Mouse (Mus musculus) embryonic facial prominence, embryonic 11.5 days (tissue): ENCODE data around the gene Gm49387. TPM values are rescaled to one million over a fixed set of nuclear protein-coding genes. Genes with fewer than 3 reads are reported as not detected.
"Not testable (repeated sequence)": the region's sequence is repeated elsewhere in the genome, so short reads cannot be mapped to it uniquely, and the experiment has no call there.

Source experiments
- ATAC-seq: fragments of 200-750 bp; cut with Nextera tagmentation; replicated peaks from 2 replicates; pipeline ENCODE4 v1.8.0; 2017; ENCODE audit warnings: low read depth; ENCODE audit not compliant: insufficient number of reproducible peaks, low FRiP score, low TSS enrichment
- DNase-seq: peaks from one replicate; pipeline ENCODE4 v3.0.0-alpha.2; 2015; ENCODE audit warnings: low spot score
- H3K27ac ChIP-seq: fragments of 300-500 bp; sonication (generic); replicated peaks from 2 replicates; pipeline ENCODE4 v1.5.1; 2014; ENCODE audit warnings: mild to moderate bottlenecking, low read depth, low read length, control low read depth
- H3K27me3 ChIP-seq: fragments of 300-500 bp; sonication (generic); 2 replicates; pipeline ENCODE4 v1.6.1; 2014; ENCODE audit warnings: mild to moderate bottlenecking, low read length, moderate library complexity, mixed read lengths; ENCODE audit not compliant: control insufficient read depth, insufficient read depth
- H3K36me3 ChIP-seq: fragments of 300-500 bp; sonication (generic); replicated peaks from 2 replicates; pipeline ENCODE4 v1.6.1; 2014; ENCODE audit warnings: low read depth, mild to moderate bottlenecking, low read length, moderate library complexity, mixed read lengths; ENCODE audit not compliant: control insufficient read depth, insufficient read depth
- H3K4me1 ChIP-seq: fragments of 300-500 bp; sonication (generic); 2 replicates; pipeline ENCODE4 v1.6.1; 2014; ENCODE audit warnings: low read length, mixed read lengths; ENCODE audit not compliant: control insufficient read depth, insufficient read depth
- H3K4me2 ChIP-seq: fragments of 300-500 bp; sonication (generic); 2 replicates; pipeline ENCODE4 v1.6.1; 2014; ENCODE audit warnings: low read depth, mild to moderate bottlenecking, control low read depth, low read length, moderate library complexity
- H3K4me3 ChIP-seq: fragments of 300-500 bp; sonication (generic); 2 replicates; pipeline ENCODE4 v1.5.1; 2014; ENCODE audit warnings: low read depth, low read length, control low read depth
- H3K9ac ChIP-seq: fragments of 300-500 bp; sonication (generic); replicated peaks from 2 replicates; pipeline ENCODE4 v1.6.1; 2014; ENCODE audit warnings: mild to moderate bottlenecking, control low read depth, low read length
- H3K9me3 ChIP-seq: fragments of 300-500 bp; sonication (generic); replicated peaks from 2 replicates; pipeline ENCODE4 v1.6.1; 2016; ENCODE audit warnings: mild to moderate bottlenecking, low read length, inconsistent platforms, mixed read lengths; ENCODE audit not compliant: control insufficient read depth
- WGBS: fragments of 180-500 bp; shearing (Covaris S2); extraction: QIAGEN DNeasy Blood & Tissue Kit; methylation state at CpG from one replicate; pipeline ENCODE4 v1.1.7; 2014; 5-methylcytosine and 5-hydroxymethylcytosine counted together
- polyA plus RNA-seq: library from polyadenylated mRNA; unstranded; fragments of >200 nt; fragmentation: Nextera tagmentation; extraction: Ambion mirVana; gene quantifications from 2 replicates; pipeline ENCODE4 v1.2.1, GENCODE M21; 2014

Gm49387 gene
- polyA plus RNA-seq, 1 experiment from 2014 or later = 2.0 TPM

GRCm38 (mm10) chr14:31611986-31612385 is 28.7 kb downstream of the Gm49387 start:
- ATAC-seq (no peak), DNase-seq (no peak)
- Histone ChIP-seq H3K27me3 (no peaks in the 10 kb centered on the region), H3K4me1 (no peaks in the 10 kb centered on the region), H3K9me3 (no peaks in the 10 kb centered on the region), H3K9ac (no peak overlapping the region), H3K4me2 (no peak overlapping the region), H3K4me3 (no peak overlapping the region), H3K27ac (no peak overlapping the region), H3K36me3 (no peaks in the 10 kb centered on the region)
- 61% methylated on average over 4 of the region's 4 CpGs for WGBS

GRCm38 (mm10) chr14:31605514-31605913 is 35.2 kb downstream of the Gm49387 start:
- H3K27ac ChIP-seq = no peak overlapping the region
- no peaks in the 10 kb centered on the region for H3K36me3 ChIP-seq
- ATAC-seq (no peak), DNase-seq (peak; percentile 13)
- no peak overlapping the region for H3K4me2 ChIP-seq
- no peaks in the 10 kb centered on the region for H3K4me1 ChIP-seq
- no peaks in the 10 kb centered on the region for H3K9me3 ChIP-seq
- no peak overlapping the region for H3K4me3 ChIP-seq
- H3K9ac ChIP-seq = no peak overlapping the region
- H3K27me3 ChIP-seq = no peaks in the 10 kb centered on the region
- WGBS = 58% methylated on average over 6 of the region's 6 CpGs

DNA sequence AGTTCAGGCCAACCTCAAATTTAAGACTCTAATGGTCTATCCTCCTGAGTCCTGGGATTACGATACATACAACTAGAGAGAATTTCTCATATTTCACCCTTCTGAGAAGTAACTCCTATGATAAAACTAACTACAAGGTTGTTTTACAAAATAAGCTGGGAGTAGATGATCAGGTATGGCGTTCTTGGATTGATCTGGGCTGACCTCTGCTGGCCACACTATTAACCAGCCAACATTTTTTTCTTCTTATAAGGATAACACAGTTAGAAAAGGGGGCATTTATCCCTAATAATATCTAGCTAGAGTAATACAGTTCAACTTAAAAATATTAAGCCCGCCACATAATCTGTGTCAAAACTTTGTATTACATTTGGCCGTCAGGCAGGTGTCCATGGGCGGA is 35.8 kb downstream of the Gm49387 start:
- ATAC-seq = no peak
- WGBS = 75% methylated on average over 5 of the region's 5 CpGs
- H3K36me3 ChIP-seq = no peaks in the 10 kb centered on the region

GRCm38 (mm10) chr14:31602616-31602979 is 38.1 kb downstream of the Gm49387 start:
- H3K4me2 ChIP-seq, H3K9ac ChIP-seq, H3K4me1 ChIP-seq, H3K27ac ChIP-seq, DNase-seq, H3K4me3 ChIP-seq, H3K9me3 ChIP-seq, H3K27me3 ChIP-seq, ATAC-seq, H3K36me3 ChIP-seq: not testable (repeated sequence)
- WGBS = 89% methylated on average over 6 of the region's 6 CpGs

More for the DNA sequence above, 35.8 kb downstream of the Gm49387 start:
- no peaks in the 10 kb centered on the region for H3K9me3 ChIP-seq
- no peak overlapping the region for H3K4me2 ChIP-seq
- no peaks in the 10 kb centered on the region for H3K27me3 ChIP-seq
- H3K4me3 ChIP-seq = no peak overlapping the region
- no peaks in the 10 kb centered on the region for H3K4me1 ChIP-seq
- DNase-seq = peak; percentile 36
- no peak overlapping the region for H3K27ac ChIP-seq
- no peak overlapping the region for H3K9ac ChIP-seq

DNA sequence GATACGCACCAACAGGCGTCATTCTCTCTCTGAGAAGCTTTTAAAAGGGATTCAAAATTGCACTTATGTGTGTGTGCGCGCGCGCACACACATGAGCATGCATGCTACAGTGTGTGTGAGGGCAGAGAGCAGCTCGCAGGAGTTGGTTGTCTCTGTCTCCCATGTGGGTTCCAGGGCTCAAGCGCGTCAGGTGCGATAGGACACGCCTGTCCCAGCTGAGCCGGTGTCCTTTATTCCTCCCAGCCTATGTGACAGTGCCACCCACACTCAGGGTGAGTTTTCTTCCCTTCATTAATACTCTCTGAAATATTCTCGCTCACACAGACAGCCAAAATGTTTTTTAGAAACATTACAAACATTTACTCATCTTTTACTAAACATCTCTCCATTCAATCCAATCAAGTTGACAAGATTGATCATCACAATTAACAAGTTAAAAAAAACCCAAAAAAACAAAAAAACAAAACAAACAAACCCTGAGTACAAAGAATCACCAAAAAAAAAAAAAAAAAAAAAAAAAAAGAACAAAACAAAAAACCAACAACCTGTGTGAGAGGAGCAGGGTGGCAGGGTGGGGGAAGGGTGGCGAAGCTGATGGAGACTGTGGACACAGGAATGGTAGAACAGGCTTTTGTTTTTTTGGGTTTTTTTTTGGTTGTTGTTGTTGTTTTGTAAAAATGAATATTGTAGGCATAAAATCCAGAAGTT is 38.6 kb downstream of the Gm49387 start:
- no peak overlapping the region for H3K4me2 ChIP-seq
- H3K36me3 ChIP-seq = no peaks in the 10 kb centered on the region
- H3K4me1 ChIP-seq = no peaks in the 10 kb centered on the region
- 90% methylated on average over 14 of the region's 14 CpGs for WGBS
- H3K27me3 ChIP-seq = no peaks in the 10 kb centered on the region
- no peak overlapping the region for H3K4me3 ChIP-seq
- ATAC-seq (no peak), DNase-seq (no peak)
- no peaks in the 10 kb centered on the region for H3K9me3 ChIP-seq
- no peak overlapping the region for H3K27ac ChIP-seq
- no peak overlapping the region for H3K9ac ChIP-seq

DNA sequence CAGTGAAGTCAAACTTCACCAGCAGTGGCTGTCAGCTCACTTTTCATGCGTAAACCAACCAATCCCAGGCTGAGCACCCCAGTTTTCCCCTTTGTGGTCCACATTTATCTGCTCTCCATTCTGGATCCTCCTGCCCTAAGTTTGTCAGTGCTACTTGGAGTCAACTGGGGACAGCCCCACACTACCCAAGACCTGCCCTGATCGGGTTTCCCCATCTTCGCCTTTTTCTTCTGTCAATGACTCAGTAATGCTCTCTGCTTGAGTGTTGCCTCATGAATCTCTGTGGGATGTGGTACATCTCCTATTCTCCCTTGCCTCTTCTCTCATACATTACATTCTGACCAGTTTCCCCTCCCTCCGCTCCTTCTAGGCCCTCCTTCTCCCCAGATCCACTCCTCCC is 43.2 kb downstream of the Gm49387 start:
- WGBS = 91% methylated on average over 4 of the region's 4 CpGs
- no peak overlapping the region for H3K4me3 ChIP-seq
- ATAC-seq (no peak), DNase-seq (no peak)
- no peaks in the 10 kb centered on the region for H3K36me3 ChIP-seq
- H3K27me3 ChIP-seq = no peaks in the 10 kb centered on the region
- H3K27ac ChIP-seq = no peak overlapping the region
- no peak overlapping the region for H3K4me2 ChIP-seq
- H3K9ac ChIP-seq = no peak overlapping the region
- H3K9me3 ChIP-seq = no peaks in the 10 kb centered on the region
- no peaks in the 10 kb centered on the region for H3K4me1 ChIP-seq

GRCm38 (mm10) chr14:31596408-31596807 is 44.3 kb downstream of the Gm49387 start:
- ATAC-seq (no peak), DNase-seq (no peak)
- no peak overlapping the region for H3K4me3 ChIP-seq
- H3K27me3 ChIP-seq = no peaks in the 10 kb centered on the region
- no peak overlapping the region for H3K4me2 ChIP-seq
- no peaks in the 10 kb centered on the region for H3K9me3 ChIP-seq
- no peak overlapping the region for H3K9ac ChIP-seq
- no peak overlapping the region for H3K27ac ChIP-seq
- WGBS = 78% methylated on average over 7 of the region's 7 CpGs
- H3K4me1 ChIP-seq = no peaks in the 10 kb centered on the region
- no peaks in the 10 kb centered on the region for H3K36me3 ChIP-seq

DNA sequence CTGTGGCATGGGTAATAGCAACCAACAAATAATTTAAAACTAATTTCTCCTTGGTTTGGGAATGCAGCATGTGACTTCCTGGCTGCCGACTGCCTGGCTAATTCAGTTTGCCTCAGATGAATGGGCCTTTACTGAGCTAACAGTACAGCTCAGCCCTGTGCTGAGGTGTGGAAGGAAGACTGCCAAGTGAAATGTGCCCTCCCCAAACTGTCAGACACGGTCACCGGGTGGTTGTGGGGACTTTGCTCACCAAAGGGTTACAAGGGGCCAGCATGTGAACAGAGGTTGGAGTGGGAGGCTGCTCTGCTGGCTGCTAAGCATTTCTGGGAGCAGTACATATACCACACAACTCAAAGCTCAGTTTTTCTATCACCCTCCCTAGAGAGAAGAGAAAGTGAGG is 46.0 kb downstream of the Gm49387 start:
- ATAC-seq (no peak), DNase-seq (no peak)
- H3K36me3 ChIP-seq = no peaks in the 10 kb centered on the region
- H3K4me1 ChIP-seq = no peaks in the 10 kb centered on the region
- no peak overlapping the region for H3K4me2 ChIP-seq
- H3K9ac ChIP-seq = no peak overlapping the region
- H3K9me3 ChIP-seq = no peaks in the 10 kb centered on the region
- WGBS = 64% methylated on average over 3 of the region's 3 CpGs
- H3K4me3 ChIP-seq = no peak overlapping the region
- no peaks in the 10 kb centered on the region for H3K27me3 ChIP-seq
- H3K27ac ChIP-seq = no peak overlapping the region
